Mouse (Mus musculus): ENCODE measurements around the gene Bloc1s5.

The Bloc1s5 gene

DNA sequence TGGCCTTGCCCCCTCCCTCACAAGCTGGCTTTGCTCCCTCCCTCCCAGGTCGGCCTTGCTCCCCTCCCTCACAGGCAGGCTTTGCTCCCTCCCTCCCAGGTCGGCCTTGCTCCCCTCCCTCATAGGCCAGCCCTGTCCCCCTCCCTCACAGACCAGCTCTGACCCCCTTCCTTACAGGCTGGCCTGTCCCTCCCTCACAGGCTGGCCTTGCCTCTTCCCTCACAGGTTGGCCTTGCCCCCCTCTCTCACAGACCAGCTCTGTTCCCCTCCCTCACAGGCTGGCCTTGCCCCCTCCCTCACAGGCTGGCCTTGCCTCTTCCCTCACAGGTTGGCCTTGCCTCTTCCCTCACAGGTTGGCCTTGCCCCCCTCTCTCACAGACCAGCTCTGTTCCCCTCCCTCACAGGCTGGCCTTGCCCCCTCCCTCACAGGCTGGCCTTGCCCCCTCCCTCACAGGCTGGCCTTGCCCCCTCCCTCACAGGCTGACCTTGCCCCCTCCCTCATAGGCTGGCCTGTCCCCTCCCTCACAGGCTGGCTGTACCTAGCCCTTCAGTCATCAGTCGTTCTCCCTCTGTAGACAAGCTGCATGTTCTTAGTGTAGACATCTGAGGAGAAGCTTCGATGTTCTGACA is 16.8 kb downstream of the Bloc1s5 start:
- in situ Hi-C loops (cut with MboI; ENCODE audit: low sequenced_read_pairs): loop anchor here (25.0 kb wide), 1 partner anchor 556 kb away; no protein-coding TSS in a partner anchor

DNA sequence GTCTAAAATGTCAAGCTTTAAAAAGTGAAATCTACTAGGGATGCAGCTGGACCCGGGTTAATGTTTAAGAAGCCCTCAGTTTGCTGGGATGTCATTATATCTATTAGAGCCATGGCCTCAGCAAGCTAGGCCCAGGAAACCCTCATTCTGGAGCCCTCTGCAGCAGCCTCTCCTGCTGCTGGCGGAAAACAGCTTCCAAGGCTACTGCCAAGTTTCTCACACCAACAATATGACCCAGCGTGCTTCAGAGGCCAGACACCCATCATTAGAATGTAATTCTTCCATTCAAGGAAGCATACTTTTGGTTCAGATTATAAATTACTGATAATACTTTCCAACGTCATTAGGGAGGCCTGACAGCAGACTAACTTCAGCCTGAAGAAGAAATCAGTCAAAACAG is 18.0 kb downstream of the Bloc1s5 start:
- in situ Hi-C loops (cut with MboI; ENCODE audit: low sequenced_read_pairs): loop anchor here (25.0 kb wide), 1 partner anchor 555 kb away; no protein-coding TSS in a partner anchor

DNA sequence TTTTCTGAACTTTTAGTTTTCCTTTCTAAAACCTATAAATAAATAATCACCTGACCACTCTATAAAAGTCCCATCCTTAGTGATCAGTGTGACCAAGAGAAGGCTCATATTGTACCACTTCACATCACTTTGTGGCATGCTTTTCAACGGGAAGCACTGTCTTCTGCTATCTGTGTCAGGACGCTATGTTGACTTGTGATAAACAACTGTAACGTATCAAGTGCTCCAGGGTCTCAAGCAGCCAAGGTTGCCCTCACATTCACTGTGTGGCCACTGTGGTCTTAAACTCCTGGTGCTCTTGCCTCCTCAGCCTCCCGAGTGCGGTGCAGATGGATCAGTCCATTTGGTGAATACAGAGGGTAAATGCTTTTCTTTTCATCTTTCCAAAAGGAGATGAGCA is 19.3 kb downstream of the Bloc1s5 start:
- in situ Hi-C loops (cut with MboI; ENCODE audit: low sequenced_read_pairs): loop anchor here (25.0 kb wide), 1 partner anchor 553 kb away; no protein-coding TSS in a partner anchor

DNA sequence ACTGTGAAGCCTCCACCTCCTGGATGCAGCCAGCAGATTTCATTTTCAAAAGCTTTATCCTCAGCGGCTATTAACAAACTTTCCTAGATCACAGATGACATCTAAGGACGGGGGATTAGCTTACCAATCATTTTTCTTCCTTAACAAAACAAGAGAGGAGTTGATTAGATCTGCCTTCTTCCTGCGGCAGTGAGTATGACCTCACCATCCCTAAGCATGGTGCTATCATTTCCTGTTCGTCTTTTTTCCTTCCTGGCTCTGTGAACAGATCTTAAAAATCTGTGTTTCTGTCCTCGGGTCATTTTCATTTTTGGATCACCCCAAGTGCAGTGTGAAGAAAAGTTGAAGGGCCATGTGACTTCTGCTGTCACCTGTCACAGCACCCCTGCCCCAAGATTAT is 20.6 kb downstream of the Bloc1s5 start:
- in situ Hi-C loops (cut with MboI; ENCODE audit: low sequenced_read_pairs): loop anchor here (25.0 kb wide), 1 partner anchor 552 kb away; no protein-coding TSS in a partner anchor

DNA sequence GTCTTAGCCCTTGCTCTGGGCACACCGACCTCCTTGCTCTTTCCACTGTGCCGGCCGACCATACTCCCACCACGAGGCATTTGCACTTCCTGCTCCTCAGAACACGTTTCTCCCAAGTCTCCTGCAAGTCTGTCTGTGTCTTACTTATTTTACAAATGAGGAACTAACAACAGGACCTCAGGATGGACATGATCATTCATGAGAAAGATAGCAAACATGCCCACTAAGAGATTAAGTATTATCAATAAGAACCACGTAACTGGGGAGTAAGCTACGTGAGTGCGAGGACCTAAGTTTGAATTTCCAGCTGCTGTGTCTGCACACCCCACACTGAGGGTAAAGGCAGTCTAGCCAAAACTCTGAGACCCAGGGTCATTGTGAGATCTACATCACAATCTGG is 21.3 kb downstream of the Bloc1s5 start:
- in situ Hi-C loops (cut with MboI; ENCODE audit: low sequenced_read_pairs): loop anchor here (25.0 kb wide), 1 partner anchor 551 kb away; no protein-coding TSS in a partner anchor

DNA sequence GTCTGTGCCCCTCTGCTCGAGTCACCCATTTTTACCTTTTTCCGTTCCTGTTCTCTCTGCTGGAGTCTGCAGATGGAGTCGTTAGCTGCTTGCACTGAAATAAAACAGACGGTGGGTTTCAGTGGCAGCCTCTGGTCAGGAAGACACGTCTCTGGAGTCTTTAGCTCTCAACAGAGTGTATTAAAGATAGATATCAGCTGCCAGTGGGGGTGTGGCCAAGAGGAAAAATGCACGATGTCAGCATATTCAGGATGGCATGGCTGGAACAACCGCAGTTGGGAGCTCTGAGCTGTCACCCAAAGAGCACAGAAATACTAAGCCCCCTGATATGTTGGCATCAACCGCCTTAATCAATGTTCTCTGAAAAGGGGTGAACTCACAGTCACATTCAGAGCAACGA is 22.3 kb downstream of the Bloc1s5 start:
- in situ Hi-C loops (cut with MboI; ENCODE audit: low sequenced_read_pairs): loop anchor here (25.0 kb wide), 1 partner anchor 550 kb away; no protein-coding TSS in a partner anchor

DNA sequence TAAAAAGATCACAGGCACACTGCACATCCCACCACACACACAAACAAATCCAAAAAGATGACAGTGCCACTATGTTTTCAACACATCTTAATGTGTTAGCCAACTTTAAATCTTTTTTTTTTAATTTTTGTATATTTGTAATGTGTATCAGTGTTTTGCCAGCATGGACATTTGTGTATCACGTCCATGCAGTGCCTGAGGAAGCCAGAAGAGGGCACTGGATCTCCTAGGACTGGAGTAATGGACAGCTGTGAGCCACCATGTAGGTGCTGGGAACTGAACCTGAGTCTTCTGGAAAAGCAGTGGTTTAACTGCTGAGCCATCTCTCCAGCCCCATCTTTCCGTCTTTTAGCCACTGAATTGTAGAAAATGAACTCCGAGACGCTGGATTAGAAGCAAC is 22.7 kb downstream of the Bloc1s5 start:
- in situ Hi-C loops (cut with MboI; ENCODE audit: low sequenced_read_pairs): loop anchor here (25.0 kb wide), 1 partner anchor 550 kb away; no protein-coding TSS in a partner anchor

DNA sequence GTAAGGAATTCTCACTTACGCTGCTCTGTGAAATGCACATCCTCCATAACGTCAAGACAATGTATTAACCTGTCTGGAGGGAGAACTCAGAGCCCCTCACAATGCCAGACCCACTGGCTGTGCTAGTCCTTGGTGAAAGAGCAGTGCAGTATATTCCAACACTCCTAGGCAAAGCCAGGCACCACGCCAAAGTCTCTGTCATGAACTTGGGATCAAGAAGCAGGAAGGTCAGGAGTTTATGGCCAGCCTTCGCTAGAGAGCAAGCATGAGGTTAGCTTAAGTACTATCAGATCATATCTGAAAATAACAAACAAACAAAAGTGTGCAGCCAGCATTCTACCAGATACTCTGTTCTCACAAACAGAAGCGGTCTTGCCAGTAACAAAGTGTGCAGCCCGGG is 24.6 kb downstream of the Bloc1s5 start:
- in situ Hi-C loops (cut with MboI; ENCODE audit: low sequenced_read_pairs): loop anchor here (25.0 kb wide), 1 partner anchor 548 kb away; no protein-coding TSS in a partner anchor

DNA sequence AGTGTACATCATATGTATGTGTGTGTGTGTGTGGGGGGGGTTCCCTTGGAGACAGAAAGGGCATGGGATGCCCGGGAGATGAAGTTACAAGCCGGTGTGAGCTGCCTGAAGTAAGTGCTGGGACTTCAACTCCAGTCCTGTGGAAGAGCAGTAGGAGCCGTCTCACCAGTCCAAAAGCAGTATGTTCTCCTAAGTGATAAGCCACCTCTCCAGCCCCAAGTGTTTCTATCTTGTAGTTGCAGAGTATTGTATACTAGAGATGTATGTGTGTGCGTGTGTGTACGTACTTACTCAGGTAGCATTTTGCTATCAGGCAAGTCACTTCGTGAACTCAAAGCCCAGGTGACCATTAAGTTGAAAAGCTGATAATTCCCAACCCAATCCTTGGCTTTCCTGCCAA is 27.8 kb downstream of the Bloc1s5 start:
- in situ Hi-C loops (cut with MboI; ENCODE audit: low sequenced_read_pairs): loop anchor here (25.0 kb wide), 1 partner anchor 545 kb away; no protein-coding TSS in a partner anchor

DNA sequence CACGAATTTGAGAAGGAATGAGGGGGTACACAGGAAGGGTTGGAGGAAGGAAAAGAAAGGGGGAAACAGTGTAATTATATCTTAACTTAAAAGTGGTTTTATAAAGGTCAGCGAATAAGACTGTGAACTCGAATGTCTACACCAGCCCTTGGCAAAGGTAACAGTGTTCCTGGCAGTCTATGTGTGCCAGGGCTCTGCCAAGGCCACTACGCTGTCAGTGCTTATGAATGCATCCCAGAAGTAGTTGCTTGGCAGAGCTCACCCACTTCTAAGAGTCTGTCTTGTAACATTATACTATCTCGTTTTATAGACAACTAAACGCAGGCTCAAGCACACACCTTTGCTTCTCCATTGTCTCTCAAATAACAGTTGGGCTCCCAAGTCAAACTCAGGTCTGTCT is 29.6 kb downstream of the Bloc1s5 start:
- in situ Hi-C loops (cut with MboI; ENCODE audit: low sequenced_read_pairs): loop anchor here (25.0 kb wide), 1 partner anchor 543 kb away; no protein-coding TSS in a partner anchor

DNA sequence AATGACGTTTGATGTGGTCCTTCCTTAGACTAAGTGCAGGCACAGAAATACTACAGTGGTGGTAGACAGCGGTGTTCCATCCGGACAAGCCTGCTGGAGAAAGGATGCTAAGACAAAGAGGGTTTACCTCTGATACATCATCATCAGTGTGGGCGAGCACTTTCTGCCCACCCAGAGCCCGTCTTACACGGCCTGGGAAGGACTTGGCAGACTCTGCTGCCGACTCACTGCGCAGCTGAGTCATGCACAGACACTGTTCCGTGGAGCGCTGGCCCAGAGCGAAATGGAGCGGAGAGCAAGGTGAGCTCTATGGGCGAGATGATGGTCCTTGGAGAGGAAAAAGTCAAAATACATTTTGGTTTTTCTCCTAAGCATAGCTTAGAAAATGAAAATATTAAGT is 31.9 kb downstream of the Bloc1s5 start:
- in situ Hi-C loops (cut with MboI; ENCODE audit: low sequenced_read_pairs): loop anchor here (25.0 kb wide), 1 partner anchor 541 kb away; no protein-coding TSS in a partner anchor

DNA sequence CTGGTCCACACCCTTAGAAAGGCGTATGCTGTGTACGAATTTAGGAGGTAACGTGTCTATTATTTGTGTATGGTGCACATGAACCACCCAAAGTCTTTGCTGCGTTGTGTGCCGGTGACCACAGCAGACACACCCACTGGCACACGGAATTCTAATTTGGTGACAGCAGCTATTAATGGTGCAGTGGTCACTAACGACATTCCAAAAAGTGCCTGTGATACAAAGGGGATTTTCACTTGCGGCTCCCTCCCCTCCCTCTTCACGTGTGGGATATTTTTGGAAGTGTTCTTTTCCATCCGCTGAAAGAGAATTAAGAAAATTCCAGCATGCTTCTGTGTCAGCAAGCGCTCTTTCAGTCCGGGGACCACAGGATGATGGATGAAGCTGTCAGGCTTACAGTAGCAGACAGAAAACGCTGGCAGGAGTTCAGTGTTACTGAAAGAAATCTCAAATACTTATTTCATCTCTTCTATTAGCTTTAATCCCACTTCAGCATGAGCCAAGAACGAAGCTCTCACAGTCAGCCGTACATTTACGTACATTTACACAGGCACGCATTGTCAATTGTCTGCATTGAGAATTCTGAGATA is 32.6 kb downstream of the Bloc1s5 start:
- in situ Hi-C loops (cut with MboI; ENCODE audit: low sequenced_read_pairs): loop anchor here (25.0 kb wide), 1 partner anchor 540 kb away; no protein-coding TSS in a partner anchor

DNA sequence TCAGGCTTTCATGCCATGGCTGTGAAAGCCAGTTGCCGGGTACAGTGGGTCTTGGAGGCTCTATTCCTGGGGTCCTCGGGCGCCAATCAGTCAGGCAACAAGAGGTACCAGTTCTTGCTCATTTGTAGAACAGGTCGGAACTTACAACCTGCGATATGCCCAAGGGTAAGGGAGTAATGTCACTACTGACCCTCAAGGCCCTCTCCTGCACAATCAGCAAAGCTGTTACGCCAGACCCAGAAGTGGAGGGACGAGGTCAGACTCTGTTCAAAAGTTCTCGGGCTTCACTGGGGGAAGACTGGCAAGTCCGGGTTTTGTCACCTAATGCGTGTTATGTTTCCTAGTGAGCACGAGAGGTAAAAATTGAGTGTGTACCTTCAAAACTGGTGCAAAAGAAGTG is 34.1 kb downstream of the Bloc1s5 start:
- in situ Hi-C loops (cut with MboI; ENCODE audit: low sequenced_read_pairs): loop anchor here (25.0 kb wide), 1 partner anchor 539 kb away; no protein-coding TSS in a partner anchor

DNA sequence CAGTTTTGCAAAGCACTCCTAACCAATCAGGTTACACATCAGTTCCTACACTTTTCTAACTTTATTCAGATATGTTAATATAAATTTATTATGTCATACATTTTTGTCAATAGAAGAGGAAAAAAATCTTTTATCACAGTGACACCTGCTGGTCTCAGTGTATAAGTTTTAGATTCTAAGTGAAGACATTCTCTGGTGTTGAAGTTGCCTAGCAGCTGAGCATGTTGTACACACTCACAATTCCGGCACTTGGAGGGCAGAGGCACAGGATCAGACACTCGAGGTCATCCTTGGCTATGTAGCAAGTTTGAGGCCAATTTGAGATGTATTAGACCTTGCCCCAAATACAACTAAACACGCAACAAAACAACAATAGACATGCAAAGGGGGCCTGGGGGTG is 37.8 kb downstream of the Bloc1s5 start:
- in situ Hi-C loops (cut with MboI; ENCODE audit: low sequenced_read_pairs): loop anchor here (25.0 kb wide), 1 partner anchor 260 kb away; the partner anchor contains the start of gene Bmp6

DNA sequence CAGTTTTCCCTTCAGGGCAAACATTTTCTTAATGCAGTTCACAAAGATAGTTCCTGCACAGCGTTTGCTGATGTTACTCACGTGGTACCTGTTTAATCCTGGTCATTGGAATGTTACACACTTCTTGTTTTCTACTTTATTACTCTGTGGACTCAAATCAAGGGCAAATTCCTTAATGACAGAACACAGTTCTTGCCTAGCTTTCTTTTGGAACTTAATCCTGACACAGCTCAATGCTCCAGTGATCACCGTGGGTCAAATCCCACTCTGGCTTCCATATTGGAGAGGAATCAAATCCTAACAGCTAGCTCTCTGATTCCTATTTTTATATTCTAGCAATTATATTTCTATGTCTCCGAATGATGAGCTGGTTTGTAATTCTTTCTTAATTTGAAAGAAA is 38.4 kb downstream of the Bloc1s5 start:
- in situ Hi-C loops (cut with MboI; ENCODE audit: low sequenced_read_pairs): loop anchor here (25.0 kb wide), 1 partner anchor 259 kb away; the partner anchor contains the start of gene Bmp6

DNA sequence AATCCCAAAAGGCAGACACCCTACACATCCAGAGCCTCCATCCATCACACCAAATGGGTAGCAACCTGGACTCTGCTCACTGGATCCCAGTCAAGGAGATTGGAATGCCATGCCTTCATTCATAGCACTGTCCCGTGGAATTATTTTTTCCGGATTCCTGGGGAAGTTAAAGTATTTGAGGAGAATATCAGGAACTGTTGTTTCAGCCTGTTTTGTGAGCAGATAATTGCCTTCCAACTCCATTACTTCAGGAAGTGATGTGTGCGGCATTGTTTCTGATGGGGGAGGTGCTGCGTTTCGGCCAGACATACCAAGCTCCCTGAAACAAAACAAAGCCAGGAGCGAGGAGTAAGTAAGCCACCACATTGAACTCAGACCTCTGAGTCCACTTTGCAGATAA is 41.8 kb downstream of the Bloc1s5 start:
- in situ Hi-C loops (cut with MboI; ENCODE audit: low sequenced_read_pairs): loop anchor here (25.0 kb wide), 1 partner anchor 256 kb away; the partner anchor contains the start of gene Bmp6

DNA sequence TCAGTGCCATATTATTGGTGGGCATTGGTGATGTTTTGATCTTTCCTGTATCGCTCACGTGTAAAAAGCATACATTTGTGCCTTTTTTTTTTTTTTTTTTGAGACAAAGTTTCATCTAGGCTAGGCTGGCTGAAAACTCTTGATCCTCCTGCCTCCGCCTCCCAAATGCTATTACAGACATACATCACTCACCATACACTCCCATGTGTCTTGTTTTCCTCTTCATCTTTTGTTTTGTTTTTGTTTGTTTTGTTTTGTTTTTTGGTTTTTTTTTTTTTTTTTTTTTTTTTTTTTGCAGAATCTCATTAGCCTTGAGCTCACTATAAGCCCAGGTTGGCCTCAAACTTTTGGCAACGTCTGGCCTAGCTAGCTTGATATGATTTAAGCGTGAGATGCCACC is 47.6 kb downstream of the Bloc1s5 start:
- in situ Hi-C loops (cut with MboI; ENCODE audit: low sequenced_read_pairs): loop anchor here (25.0 kb wide), 1 partner anchor 250 kb away; the partner anchor contains the start of gene Bmp6

DNA sequence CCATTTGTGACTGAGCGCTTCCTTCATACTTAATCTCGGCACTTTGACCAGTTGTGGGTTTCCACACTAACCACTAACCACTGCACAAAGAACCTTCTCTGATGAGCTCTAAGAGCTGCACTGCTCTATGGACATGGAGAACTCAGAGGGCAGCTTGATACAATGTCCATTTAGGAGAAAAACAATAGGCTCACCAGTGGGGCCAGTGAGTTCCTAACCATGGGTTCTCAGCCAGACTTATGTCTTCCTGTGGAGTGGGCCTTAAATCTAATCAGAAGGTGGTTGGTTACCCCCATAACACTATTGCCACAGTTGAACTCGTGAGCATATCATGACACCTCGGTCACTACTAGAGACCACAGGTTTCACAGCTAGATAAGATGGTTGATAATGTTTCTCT is 48.5 kb downstream of the Bloc1s5 start:
- in situ Hi-C loops (cut with MboI; ENCODE audit: low sequenced_read_pairs): loop anchor here (25.0 kb wide), 1 partner anchor 249 kb away; the partner anchor contains the start of gene Bmp6

DNA sequence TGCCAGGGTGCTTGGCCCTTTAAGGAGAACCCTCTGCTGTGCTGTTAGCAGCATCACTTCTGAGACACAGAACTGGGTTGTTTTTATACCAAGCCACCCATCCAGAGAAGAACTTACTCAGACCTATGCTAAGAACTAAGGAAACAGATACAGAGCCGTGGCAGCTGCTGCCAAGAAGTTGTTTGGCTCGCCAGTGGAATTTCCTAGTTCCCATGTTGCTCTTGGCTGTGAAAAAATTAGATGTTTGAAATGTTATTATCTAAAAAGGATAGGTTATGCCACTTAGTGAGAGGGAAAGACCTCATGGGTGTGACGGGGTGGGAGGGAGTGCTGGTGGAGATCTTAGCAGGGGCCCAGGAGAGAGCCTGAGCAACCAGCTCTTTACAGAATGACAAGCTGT is 52.1 kb downstream of the Bloc1s5 start:
- in situ Hi-C loops (cut with MboI; ENCODE audit: low sequenced_read_pairs): loop anchor here (25.0 kb wide), 1 partner anchor 245 kb away; the partner anchor contains the start of gene Bmp6

DNA sequence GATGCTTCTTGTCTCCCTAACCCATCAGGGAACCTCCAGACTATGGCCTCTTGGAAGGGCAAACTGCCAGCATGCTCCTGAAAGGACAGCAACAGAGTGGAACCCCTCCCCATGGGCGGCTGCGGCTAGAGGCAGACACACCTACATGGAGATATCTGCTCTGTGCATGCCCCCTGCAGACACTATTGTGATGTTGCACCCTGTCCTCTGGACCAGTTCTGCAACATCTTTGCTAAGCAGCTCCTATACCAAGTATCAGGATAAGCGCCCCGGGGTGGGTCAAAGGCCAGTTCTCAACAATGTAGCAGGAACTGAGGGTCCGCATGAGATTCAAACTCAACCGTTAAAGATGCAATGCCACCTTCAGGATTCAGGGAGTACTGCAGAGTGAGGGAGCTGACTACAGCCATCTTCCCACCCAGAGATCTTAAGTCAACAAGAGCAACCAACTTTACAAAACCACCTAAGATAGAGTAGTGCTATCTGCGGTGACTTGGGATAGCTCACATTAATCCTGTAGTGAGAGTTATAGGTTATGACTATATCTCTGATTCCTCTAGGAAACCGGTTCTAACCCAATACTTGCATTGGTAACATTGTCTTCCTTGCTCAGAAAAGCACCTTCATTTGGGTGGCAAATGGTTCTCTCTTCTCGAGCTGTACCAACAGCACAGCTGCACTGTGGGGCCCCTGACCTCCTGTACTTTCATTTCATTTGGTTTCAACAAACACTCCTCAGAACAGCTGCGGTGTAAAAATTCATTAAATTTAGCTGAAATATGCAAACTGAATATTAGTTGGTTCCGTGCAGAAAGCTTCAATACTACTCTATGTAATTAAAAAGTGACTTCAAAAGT is 54.1 kb downstream of the Bloc1s5 start:
- in situ Hi-C loops (cut with MboI; ENCODE audit: low sequenced_read_pairs): loop anchor here (25.0 kb wide), 1 partner anchor 244 kb away; the partner anchor contains the start of gene Bmp6
